Mouse (Mus musculus) stomach, embryonic 16.5 days (tissue): ENCODE results near the gene Tspan5. TPM values are rescaled to one million over a fixed set of nuclear protein-coding genes. Genes with fewer than 3 reads are reported as not detected.

Source experiments
- ATAC-seq: fragments of 200-750 bp; cut with Nextera tagmentation; 2 replicates; pipeline ENCODE4 v1.8.0; 2017; ENCODE audit warnings: moderate number of reproducible peaks, moderate TSS enrichment; ENCODE audit not compliant: insufficient read depth, low FRiP score
- H3K27ac ChIP-seq: fragments of 300-500 bp; sonication (generic); 2 replicates; pipeline ENCODE4 v1.5.1; 2014; ENCODE audit warnings: low read length
- H3K27me3 ChIP-seq: fragments of 300-500 bp; sonication (generic); 2 replicates; pipeline ENCODE4 v1.6.1; 2014; ENCODE audit warnings: low read length, control low read depth, mixed read lengths; ENCODE audit not compliant: control insufficient read depth, insufficient read depth
- H3K36me3 ChIP-seq: fragments of 300-500 bp; sonication (generic); 2 replicates; pipeline ENCODE4 v1.6.1; 2014; ENCODE audit warnings: low read length; ENCODE audit not compliant: control insufficient read depth, insufficient read depth
- H3K4me1 ChIP-seq: fragments of 300-500 bp; sonication (generic); 2 replicates; pipeline ENCODE4 v1.6.1; 2014; ENCODE audit warnings: low read length, control low read depth, mixed read lengths; ENCODE audit not compliant: control insufficient read depth, insufficient read depth
- H3K4me2 ChIP-seq: fragments of 300-500 bp; sonication (generic); 2 replicates; pipeline ENCODE4 v1.6.1; 2014; ENCODE audit warnings: low read depth, low read length, mixed read lengths
- H3K4me3 ChIP-seq: fragments of 300-500 bp; sonication (generic); replicated peaks from 2 replicates; pipeline ENCODE4 v1.5.1; 2014; ENCODE audit warnings: mild to moderate bottlenecking, low read length
- H3K9ac ChIP-seq: fragments of 300-500 bp; sonication (generic); 2 replicates; pipeline ENCODE4 v1.6.1; 2014; ENCODE audit warnings: low read length
- H3K9me3 ChIP-seq: fragments of 300-500 bp; sonication (generic); replicated peaks from 2 replicates; pipeline ENCODE4 v1.6.1; 2016; ENCODE audit warnings: low read length, control low read depth; ENCODE audit not compliant: control insufficient read depth
- WGBS: fragments of 180-500 bp; shearing (Covaris S2); extraction: QIAGEN DNeasy Blood & Tissue Kit; methylation state at CpG from one replicate; pipeline ENCODE4 v1.1.7; 2014; 5-methylcytosine and 5-hydroxymethylcytosine counted together
- polyA plus RNA-seq: library from polyadenylated mRNA; unstranded; fragments of >200 nt; fragmentation: Nextera tagmentation; extraction: Ambion mirVana; gene quantifications from 2 replicates; pipeline ENCODE4 v1.2.1, GENCODE M21; 2015

The Tspan5 gene
- polyA plus RNA-seq, 1 experiment from 2014 or later = 31.1 TPM

DNA sequence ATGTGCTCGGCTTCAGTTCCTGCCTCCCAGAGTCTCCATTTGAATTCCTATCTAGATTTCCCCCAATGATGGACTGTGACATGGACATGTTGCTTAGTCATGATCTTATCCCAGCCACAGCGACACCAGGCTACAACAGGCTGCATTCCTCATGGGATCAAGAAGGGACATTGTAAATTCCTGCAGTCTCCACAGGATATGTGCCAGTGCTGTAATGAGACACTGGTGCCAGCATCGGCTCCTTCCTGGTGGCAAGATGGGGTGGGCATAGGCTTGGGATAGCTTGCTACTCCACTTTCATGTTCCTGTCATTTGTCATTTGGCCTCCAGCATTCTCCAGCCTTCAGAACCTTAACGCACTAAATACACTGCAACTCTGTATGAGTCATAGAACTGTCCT lies 175.0 kb downstream of the Tspan5 start:
- H3K4me3 ChIP-seq = no peak overlapping the region
- WGBS = 73% methylated on average over 4 of the region's 4 CpGs
- no peaks in the 10 kb centered on the region for H3K9me3 ChIP-seq
- H3K27me3 ChIP-seq = no peaks in the 10 kb centered on the region
- ATAC-seq = no peak
- H3K9ac ChIP-seq = no peak overlapping the region
- H3K4me2 ChIP-seq = no peak overlapping the region
- H3K27ac ChIP-seq = no peak overlapping the region
- no peaks in the 10 kb centered on the region for H3K4me1 ChIP-seq
- H3K36me3 ChIP-seq = no peaks in the 10 kb centered on the region

- ATAC-seq = no peak
These were observed 176.2 kb downstream of the Tspan5 start for GRCm38 (mm10) chr3:138918241-138918640.

GRCm38 (mm10) chr3:138926161-138926560 lies 184.2 kb downstream of the Tspan5 start:
- no peak overlapping the region for H3K27ac ChIP-seq
- no peak overlapping the region for H3K9ac ChIP-seq
- H3K4me2 ChIP-seq = no peak overlapping the region
- no peak overlapping the region for H3K4me3 ChIP-seq
- no peaks in the 10 kb centered on the region for H3K27me3 ChIP-seq
- ATAC-seq = no peak
- H3K36me3 ChIP-seq = peaks cover 13% of the 10 kb centered on the region; the same call in 1 of the 2 replicates
- no peaks in the 10 kb centered on the region for H3K4me1 ChIP-seq
- no peaks in the 10 kb centered on the region for H3K9me3 ChIP-seq
- WGBS = 89% methylated on average over 8 of the region's 8 CpGs

More at GRCm38 (mm10) chr3:138918241-138918640, 176.2 kb downstream of the Tspan5 start:
- Histone ChIP-seq H3K4me3 (no peak overlapping the region), H3K27ac (no peak overlapping the region), H3K4me2 (no peak overlapping the region), H3K36me3 (no peaks in the 10 kb centered on the region), H3K4me1 (no peaks in the 10 kb centered on the region), H3K9ac (no peak overlapping the region), H3K27me3 (no peaks in the 10 kb centered on the region), H3K9me3 (no peaks in the 10 kb centered on the region)
- WGBS = 80% methylated on average over 4 of the region's 4 CpGs

DNA sequence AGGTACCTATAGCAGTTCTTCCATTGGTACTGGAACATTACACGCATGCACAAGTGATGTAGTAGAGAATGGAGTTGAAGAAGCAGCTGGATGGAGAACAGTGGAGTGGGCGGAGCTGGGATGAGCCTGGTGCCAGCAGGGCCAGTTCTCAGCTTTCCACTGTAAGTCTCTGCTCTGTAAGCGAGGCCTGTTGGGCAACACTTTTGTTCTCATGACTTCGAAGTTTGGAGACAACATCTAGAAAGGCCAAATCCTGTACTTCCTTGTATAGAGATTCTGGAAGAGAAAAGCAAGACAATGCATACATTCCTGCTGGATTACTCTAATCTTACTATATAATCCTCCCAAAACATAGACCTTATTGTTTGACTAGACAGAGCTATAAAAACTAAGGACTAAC lies 185.4 kb downstream of the Tspan5 start:
- no peaks in the 10 kb centered on the region for H3K27me3 ChIP-seq
- 90% methylated on average over 4 of the region's 4 CpGs for WGBS
- ATAC-seq = no peak

DNA sequence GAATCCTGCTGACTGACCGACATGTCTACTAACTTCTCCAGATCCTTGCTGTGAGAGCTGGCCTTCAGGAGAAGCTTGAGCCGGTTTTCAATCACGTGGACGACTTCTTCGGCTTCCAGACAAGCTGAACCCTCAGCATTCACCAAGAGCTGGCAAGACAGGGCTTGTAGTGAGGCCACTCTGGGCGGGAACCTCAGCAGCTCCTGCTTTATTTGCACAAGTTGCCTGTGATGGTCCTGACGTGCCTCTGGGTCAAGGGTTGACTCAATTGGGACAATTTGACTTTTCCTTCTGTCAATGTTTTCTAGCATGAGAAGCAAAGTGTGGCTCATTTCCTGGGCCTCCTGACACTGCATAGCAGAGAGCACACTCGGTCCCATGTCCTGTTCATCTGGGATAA lies 194.8 kb downstream of the Tspan5 start:
- H3K36me3 ChIP-seq = peaks cover 20% of the 10 kb centered on the region
- ATAC-seq = no peak
- 71% methylated on average over 8 of the region's 8 CpGs for WGBS

More for the DNA sequence above, 185.4 kb downstream of the Tspan5 start:
- no peak overlapping the region for H3K4me3 ChIP-seq
- no peak overlapping the region for H3K4me2 ChIP-seq
- H3K9ac ChIP-seq = no peak overlapping the region
- H3K4me1 ChIP-seq = no peaks in the 10 kb centered on the region
- peaks cover 13% of the 10 kb centered on the region; the same call in 1 of the 2 replicates for H3K36me3 ChIP-seq
- H3K9me3 ChIP-seq = no peaks in the 10 kb centered on the region
- no peak overlapping the region for H3K27ac ChIP-seq

DNA sequence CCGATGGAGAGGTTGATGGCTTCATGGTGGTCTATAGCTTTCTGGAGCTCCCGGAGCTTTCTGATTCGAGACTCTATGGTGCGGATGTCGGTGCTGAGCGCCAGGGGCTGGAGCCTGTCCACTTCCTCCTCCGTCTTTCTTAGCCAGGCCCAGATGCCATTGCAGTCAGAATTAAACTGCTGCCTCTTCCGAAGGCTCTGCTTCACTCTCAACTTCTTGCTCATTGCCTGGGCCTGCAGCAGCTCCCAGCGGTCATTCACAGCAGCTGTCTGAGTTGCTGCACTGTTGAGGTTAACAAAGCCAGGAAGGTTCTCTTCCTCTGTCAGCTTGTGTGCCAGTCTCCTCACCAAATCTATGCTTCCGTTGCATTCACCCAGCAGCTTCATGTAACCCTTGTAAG lies 195.2 kb downstream of the Tspan5 start:
- no peak for ATAC-seq
- no peak overlapping the region for H3K4me3 ChIP-seq
- peaks cover 20% of the 10 kb centered on the region for H3K36me3 ChIP-seq
- no peak overlapping the region for H3K27ac ChIP-seq
- no peaks in the 10 kb centered on the region for H3K9me3 ChIP-seq
- 93% methylated on average over 10 of the region's 10 CpGs for WGBS
- no peaks in the 10 kb centered on the region for H3K4me1 ChIP-seq
- no peak overlapping the region for H3K9ac ChIP-seq
- H3K27me3 ChIP-seq = no peaks in the 10 kb centered on the region
- H3K4me2 ChIP-seq = no peak overlapping the region

More for the DNA sequence above, 194.8 kb downstream of the Tspan5 start:
- no peaks in the 10 kb centered on the region for H3K9me3 ChIP-seq
- H3K4me3 ChIP-seq = no peak overlapping the region
- no peak overlapping the region for H3K27ac ChIP-seq
- H3K4me1 ChIP-seq = no peaks in the 10 kb centered on the region
- H3K9ac ChIP-seq = no peak overlapping the region
- no peak overlapping the region for H3K4me2 ChIP-seq
- no peaks in the 10 kb centered on the region for H3K27me3 ChIP-seq

- Histone ChIP-seq H3K4me2 (no peak overlapping the region), H3K4me1 (no peaks in the 10 kb centered on the region), H3K9ac (no peak overlapping the region), H3K4me3 (no peak overlapping the region), H3K9me3 (no peaks in the 10 kb centered on the region), H3K27me3 (no peaks in the 10 kb centered on the region), H3K36me3 (peaks cover 30% of the 10 kb centered on the region), H3K27ac (no peak overlapping the region)
- 64% methylated on average over 9 of the region's 9 CpGs for WGBS
- no peak for ATAC-seq
These were observed 199.6 kb downstream of the Tspan5 start for GRCm38 (mm10) chr3:138941604-138942003.

- WGBS = 92% methylated on average over 3 of the region's 3 CpGs
- Histone ChIP-seq H3K4me1 (no peaks in the 10 kb centered on the region), H3K9me3 (no peaks in the 10 kb centered on the region)
These were observed 203.5 kb downstream of the Tspan5 start for GRCm38 (mm10) chr3:138945516-138945915.

GRCm38 (mm10) chr3:138949081-138949480 lies 207.1 kb downstream of the Tspan5 start:
- peaks cover 20% of the 10 kb centered on the region; the same call in 1 of the 2 replicates for H3K36me3 ChIP-seq
- 96% methylated on average over 9 of the region's 9 CpGs for WGBS
- no peak overlapping the region for H3K4me2 ChIP-seq
- H3K4me3 ChIP-seq = no peak overlapping the region
- H3K9ac ChIP-seq = no peak overlapping the region
- H3K9me3 ChIP-seq = no peaks in the 10 kb centered on the region
- H3K27ac ChIP-seq = no peak overlapping the region
- no peaks in the 10 kb centered on the region for H3K27me3 ChIP-seq
- ATAC-seq = no peak
- no peaks in the 10 kb centered on the region for H3K4me1 ChIP-seq

More at GRCm38 (mm10) chr3:138945516-138945915, 203.5 kb downstream of the Tspan5 start:
- Histone ChIP-seq H3K4me2 (no peak overlapping the region), H3K9ac (no peak overlapping the region), H3K27me3 (no peaks in the 10 kb centered on the region), H3K4me3 (no peak overlapping the region), H3K27ac (no peak overlapping the region), H3K36me3 (peaks cover 15% of the 10 kb centered on the region; the same call in 1 of the 2 replicates)
- no peak for ATAC-seq
